Mouse (Mus musculus) hindbrain, embryonic 16.5 days (tissue): ENCODE results near the gene Kansl3. TPM values are rescaled to one million over a fixed set of nuclear protein-coding genes. Genes with fewer than 3 reads are reported as not detected.

Experiments used
- ATAC-seq: fragments of 200-750 bp; cut with Nextera tagmentation; 2 replicates; pipeline ENCODE4 v1.8.0; 2017; ENCODE audit warnings: moderate TSS enrichment, moderate library complexity
- H3K27ac ChIP-seq: fragments of 300-500 bp; sonication (generic); 2 replicates; pipeline ENCODE4 v1.5.1; 2014; ENCODE audit warnings: low read depth, mild to moderate bottlenecking, control low read depth, low read length, moderate library complexity
- H3K27me3 ChIP-seq: fragments of 300-500 bp; sonication (generic); replicated peaks from 2 replicates; pipeline ENCODE4 v1.6.1; 2014; ENCODE audit warnings: low read length; ENCODE audit not compliant: control insufficient read depth, insufficient read depth
- H3K36me3 ChIP-seq: fragments of 300-500 bp; sonication (generic); 2 replicates; pipeline ENCODE4 v1.6.1; 2014; ENCODE audit warnings: mild to moderate bottlenecking, low read length, moderate library complexity, mixed read lengths; ENCODE audit not compliant: control insufficient read depth, insufficient read depth
- H3K4me1 ChIP-seq: fragments of 300-500 bp; sonication (generic); 2 replicates; pipeline ENCODE4 v1.6.1; 2014; ENCODE audit warnings: low read depth, low read length; ENCODE audit not compliant: control insufficient read depth, insufficient read depth
- H3K4me2 ChIP-seq: fragments of 300-500 bp; sonication (generic); 2 replicates; pipeline ENCODE4 v1.6.1; 2014; ENCODE audit warnings: mild to moderate bottlenecking, low read length, control low read depth, moderate library complexity
- H3K4me3 ChIP-seq: fragments of 300-500 bp; sonication (generic); 2 replicates; pipeline ENCODE4 v1.5.1; 2014; ENCODE audit warnings: mild to moderate bottlenecking, low read length, control low read depth, moderate library complexity
- H3K9ac ChIP-seq: fragments of 300-500 bp; sonication (generic); 2 replicates; pipeline ENCODE4 v1.6.1; 2014; ENCODE audit warnings: low read depth, mild to moderate bottlenecking, control low read depth, low read length, moderate library complexity
- H3K9me3 ChIP-seq: fragments of 300-500 bp; sonication (generic); 2 replicates; pipeline ENCODE4 v1.6.1; 2014; ENCODE audit warnings: mild to moderate bottlenecking, low read length, moderate library complexity; ENCODE audit not compliant: control insufficient read depth
- WGBS: fragments of 180-500 bp; shearing (Covaris S2); extraction: QIAGEN DNeasy Blood & Tissue Kit; methylation state at CpG from one replicate; pipeline ENCODE4 v1.1.7; 2014; 5-methylcytosine and 5-hydroxymethylcytosine counted together
- polyA plus RNA-seq: library from polyadenylated mRNA; unstranded; fragments of >200 nt; fragmentation: Nextera tagmentation; extraction: Ambion mirVana; gene quantifications from 2 replicates; pipeline ENCODE4 v1.2.1, GENCODE M21; 2015

The Kansl3 gene
- polyA plus RNA-seq, 1 experiment from 2014 or later = 33.0 TPM

DNA sequence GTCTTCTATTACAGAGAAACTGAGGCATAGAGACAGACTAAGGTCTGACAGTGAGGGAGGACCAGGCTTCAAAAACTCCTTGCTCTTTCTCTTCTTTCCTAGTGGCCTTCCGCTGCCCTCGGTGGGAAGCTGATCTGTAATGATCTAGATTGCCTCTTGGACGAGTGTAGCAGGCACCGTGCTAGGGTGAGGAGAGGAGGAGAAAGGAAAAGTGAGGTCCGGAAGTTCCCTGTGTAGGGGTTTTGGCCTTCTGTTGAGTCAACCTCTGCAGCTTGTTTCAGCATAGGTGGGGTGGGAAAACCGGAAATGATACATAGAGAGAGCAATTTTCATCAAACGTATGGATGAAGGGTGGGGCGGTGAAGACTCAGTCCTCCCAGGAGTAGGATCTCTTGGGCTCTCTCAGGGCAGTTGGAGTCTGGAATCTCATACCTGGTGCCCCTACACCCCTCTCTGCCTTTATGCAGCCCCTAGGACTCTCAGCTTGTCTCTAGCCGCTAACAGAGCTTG, 60.0 kb downstream of the Kansl3 start:
- ATAC-seq = no peak
- H3K27ac ChIP-seq = no peak overlapping the region; the same call in 1 of the 2 replicates

DNA sequence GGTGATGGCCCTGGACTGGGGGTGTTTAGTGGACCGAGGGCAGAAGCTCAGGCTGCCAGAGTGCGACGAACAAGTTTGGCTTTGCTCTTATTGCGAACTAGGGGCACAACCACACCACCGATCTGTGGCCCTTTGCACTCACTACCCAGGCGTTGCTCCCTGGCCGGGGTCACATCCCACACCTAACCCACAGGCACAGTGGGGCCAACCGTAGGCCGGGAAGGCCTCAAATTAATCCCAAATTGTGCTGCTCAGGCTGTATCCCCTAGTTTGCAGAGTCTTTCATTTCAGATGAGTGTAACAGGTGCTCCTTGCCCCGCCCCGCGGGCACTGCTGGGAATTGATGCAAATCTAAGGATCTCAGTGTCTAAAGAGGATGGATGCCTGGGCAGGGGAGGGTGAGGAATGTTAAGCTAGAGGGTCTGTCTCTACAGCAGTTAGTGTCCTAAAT, 60.5 kb downstream of the Kansl3 start:
- H3K4me2 ChIP-seq = peak overlapping the region; percentile 74
- H3K4me1 ChIP-seq = peaks cover 12% of the 10 kb centered on the region
- H3K9me3 ChIP-seq = no peaks in the 10 kb centered on the region
- peak overlapping the region; percentile 68 for H3K4me3 ChIP-seq
- H3K27me3 ChIP-seq = 0 out of 2 replicates have a peak, but pooled peaks cover 2% of the 10 kb centered on the region
- 6% methylated on average over 12 of the region's 12 CpGs for WGBS
- H3K36me3 ChIP-seq = no peaks in the 10 kb centered on the region
- no peak for ATAC-seq
- H3K9ac ChIP-seq = peak overlapping the region; percentile 71; the same call in 1 of the 2 replicates
- H3K27ac ChIP-seq = no peak overlapping the region

More for the DNA sequence above, 60.0 kb downstream of the Kansl3 start:
- Histone ChIP-seq H3K4me1 (peaks cover 12% of the 10 kb centered on the region), H3K36me3 (no peaks in the 10 kb centered on the region), H3K9me3 (no peaks in the 10 kb centered on the region), H3K27me3 (0 out of 2 replicates have a peak, but pooled peaks cover 2% of the 10 kb centered on the region), H3K4me3 (peak overlapping the region; percentile 68; the same call in 1 of the 2 replicates), H3K9ac (no peak overlapping the region), H3K4me2 (peak overlapping the region; percentile 74)
- WGBS = 60% methylated on average over 9 of the region's 9 CpGs

GRCm38 (mm10) chr1:36307495-36308280, 61.3 kb downstream of the Kansl3 start, which contains the start of gene Arid5a:
Arid5a (plus strand) TSS chr1:36307733.
- Histone ChIP-seq H3K9ac (peak within 1 kb of the TSS; percentile 71), H3K9me3 (no peaks in the 10 kb centered on the region), H3K4me3 (peak within 1 kb of the TSS; percentile 68), H3K27ac (peak within 1 kb of the TSS; percentile 57), H3K4me1 (peaks cover 18% of the 10 kb centered on the region), H3K4me2 (peak within 1 kb of the TSS; percentile 74), H3K36me3 (no peaks in the 10 kb centered on the region), H3K27me3 (0 out of 2 replicates have a peak, but pooled peaks cover 2% of the 10 kb centered on the region)
- ATAC-seq = peak; percentile 91
- WGBS = under 1% methylated on average over 62 of the region's 65 CpGs

- H3K27ac ChIP-seq = no peak overlapping the region
- no peak overlapping the region for H3K9ac ChIP-seq
- 0 out of 2 replicates have a peak, but pooled peaks cover 2% of the 10 kb centered on the region for H3K27me3 ChIP-seq
- H3K9me3 ChIP-seq = no peaks in the 10 kb centered on the region
- H3K36me3 ChIP-seq = no peaks in the 10 kb centered on the region
- WGBS = 69% methylated on average over 7 of the region's 7 CpGs
- no peak overlapping the region for H3K4me3 ChIP-seq
- peaks cover 18% of the 10 kb centered on the region for H3K4me1 ChIP-seq
- H3K4me2 ChIP-seq = no peak overlapping the region
- ATAC-seq = no peak
Observed at GRCm38 (mm10) chr1:36307121-36307494, 61.9 kb downstream of the Kansl3 start.

GRCm38 (mm10) chr1:36306120-36306519, 62.9 kb downstream of the Kansl3 start:
- H3K9me3 ChIP-seq = no peaks in the 10 kb centered on the region
- H3K27me3 ChIP-seq = 0 out of 2 replicates have a peak, but pooled peaks cover 2% of the 10 kb centered on the region
- peaks cover 18% of the 10 kb centered on the region for H3K4me1 ChIP-seq
- 80% methylated on average over 6 of the region's 6 CpGs for WGBS
- no peak overlapping the region for H3K4me2 ChIP-seq
- H3K4me3 ChIP-seq = no peak overlapping the region
- no peak overlapping the region for H3K9ac ChIP-seq
- H3K27ac ChIP-seq = no peak overlapping the region
- ATAC-seq = no peak
- no peaks in the 10 kb centered on the region for H3K36me3 ChIP-seq

DNA sequence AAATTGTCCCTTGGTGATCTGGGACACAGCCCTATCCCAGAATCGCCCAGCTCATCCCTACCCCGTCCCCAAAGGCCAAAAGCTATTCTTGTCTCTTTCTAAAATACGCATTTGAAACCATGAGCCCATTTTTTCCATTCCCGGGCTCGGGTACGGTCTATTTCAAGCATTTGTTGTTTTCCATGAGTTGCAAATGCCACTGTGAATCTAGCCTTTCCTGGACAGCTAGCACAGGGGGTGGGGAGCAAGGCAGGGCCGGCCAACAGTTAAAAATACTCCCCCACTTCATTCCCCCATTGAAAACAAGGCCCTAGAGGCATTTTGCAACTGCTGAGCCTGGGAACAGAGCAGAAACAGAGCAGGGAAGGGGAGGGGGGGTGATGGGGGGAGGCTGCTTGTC, 64.2 kb downstream of the Kansl3 start:
- ATAC-seq = no peak
- Histone ChIP-seq H3K36me3 (no peaks in the 10 kb centered on the region), H3K4me2 (no peak overlapping the region), H3K27ac (no peak overlapping the region), H3K9ac (no peak overlapping the region), H3K27me3 (0 out of 2 replicates have a peak, but pooled peaks cover 2% of the 10 kb centered on the region), H3K4me3 (no peak overlapping the region), H3K4me1 (peaks cover 18% of the 10 kb centered on the region), H3K9me3 (no peaks in the 10 kb centered on the region)
- 65% methylated on average over 7 of the region's 7 CpGs for WGBS

DNA sequence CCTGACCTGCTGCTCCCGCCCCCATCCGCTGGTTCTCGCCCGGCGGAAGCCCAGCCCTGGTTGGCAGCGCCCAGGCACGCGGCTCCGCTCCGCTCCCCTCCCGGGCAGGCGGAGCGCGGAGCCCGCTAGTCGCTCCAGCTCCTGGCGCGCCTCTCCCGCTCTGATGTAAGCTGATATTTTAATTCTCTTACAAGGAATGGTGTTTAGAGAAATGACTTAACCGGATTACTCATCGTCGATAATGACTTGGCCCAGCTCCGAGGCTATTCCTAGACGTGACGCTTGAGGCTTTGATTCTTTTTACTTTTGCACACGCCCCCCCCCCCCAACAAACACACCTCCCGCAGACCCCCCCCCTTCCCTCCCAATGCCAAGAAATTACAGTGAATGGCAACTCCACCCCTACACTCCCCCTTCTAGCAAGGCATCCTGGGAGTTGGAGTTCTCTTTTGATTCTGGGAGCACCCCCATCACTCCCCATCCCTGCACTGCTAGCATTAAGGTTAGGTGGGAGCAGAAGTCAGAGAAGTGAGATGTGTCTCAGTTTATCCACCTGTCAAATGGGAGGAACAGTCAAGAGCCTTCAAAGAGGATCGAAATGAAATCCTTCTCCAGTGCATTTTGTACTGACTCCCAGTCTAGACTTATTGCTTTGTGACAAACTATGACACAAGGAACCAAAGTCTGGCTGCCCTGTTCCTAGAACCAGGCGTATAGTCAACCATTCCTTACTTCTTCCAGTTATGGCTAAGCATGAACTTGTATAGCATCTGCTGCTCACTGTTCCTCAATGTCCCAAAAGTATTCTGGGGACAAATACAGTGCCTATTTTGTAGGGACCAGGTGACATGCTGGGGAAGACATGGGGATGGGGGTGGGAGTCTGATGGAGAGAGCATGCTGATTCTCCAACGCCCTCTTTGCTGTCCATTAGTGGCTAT, 65.3 kb downstream of the Kansl3 start:
- Histone ChIP-seq H3K9me3 (no peaks in the 10 kb centered on the region), H3K4me3 (peak overlapping the region; percentile 46), H3K4me2 (peak overlapping the region; percentile 93), H3K4me1 (peaks cover 12% of the 10 kb centered on the region), H3K27ac (no peak overlapping the region), H3K9ac (peak overlapping the region; percentile 65), H3K36me3 (no peaks in the 10 kb centered on the region), H3K27me3 (no peaks in the 10 kb centered on the region)
- WGBS = 9% methylated on average over 30 of the region's 30 CpGs
- peak; percentile 31 for ATAC-seq

- Histone ChIP-seq H3K27me3 (peaks cover 2% of the 10 kb centered on the region; the same call in 1 of the 2 replicates), H3K36me3 (no peaks in the 10 kb centered on the region), H3K4me1 (peaks cover 6% of the 10 kb centered on the region), H3K27ac (no peak overlapping the region), H3K4me2 (peak overlapping the region; percentile 93), H3K9me3 (no peaks in the 10 kb centered on the region), H3K4me3 (peak overlapping the region; percentile 46), H3K9ac (peak overlapping the region; percentile 65)
- no peak for ATAC-seq
- whole genome bisulfite sequencing = 24% methylated on average over 7 of the region's 9 CpGs
Observed at GRCm38 (mm10) chr1:36302957-36303356, 66.0 kb downstream of the Kansl3 start.
